Mouse (Mus musculus): ENCODE results near the gene Ppp3r2. TPM values are rescaled to one million over a fixed set of nuclear protein-coding genes. Genes with fewer than 3 reads are reported as not detected.

Gene Ppp3r2
- polyA plus RNA-seq, 1 experiment from 2014 or later, result not detected

Other genes starting within 250 kb of the Ppp3r2 start
- not detected in 2 replicates for gene Acnat1, start 208.1 kb downstream of the Ppp3r2 start, polyA plus RNA-seq (2014; fragmentation: Nextera tagmentation; extraction: Ambion mirVana)
- gene Baat, start 175.5 kb downstream of the Ppp3r2 start, polyA plus RNA-seq (2014; fragmentation: Nextera tagmentation; extraction: Ambion mirVana), result 0.16 TPM in 1 of 2 replicates, not detected in the other
- 86.6 and 90.7 TPM in 2 replicates for gene Mrpl50, start 160.9 kb downstream of the Ppp3r2 start, polyA plus RNA-seq (2014; fragmentation: Nextera tagmentation; extraction: Ambion mirVana)
- gene Zfp189, start 160.8 kb downstream of the Ppp3r2 start, polyA plus RNA-seq (2014; fragmentation: Nextera tagmentation; extraction: Ambion mirVana), result 5.9 and 10.4 TPM in 2 replicates
- 43.9 and 77.0 TPM in 2 replicates for gene Aldob, start 132.5 kb downstream of the Ppp3r2 start, polyA plus RNA-seq (2014; fragmentation: Nextera tagmentation; extraction: Ambion mirVana)
- gene Tmem246, start 84.1 kb downstream of the Ppp3r2 start, polyA plus RNA-seq (2014; fragmentation: Nextera tagmentation; extraction: Ambion mirVana), result 11.2 and 16.3 TPM in 2 replicates
- gene Rnf20, start 50.0 kb downstream of the Ppp3r2 start, polyA plus RNA-seq (2014; fragmentation: Nextera tagmentation; extraction: Ambion mirVana), result 39.1 and 61.1 TPM in 2 replicates
- 0.66 and 0.79 TPM in 2 replicates for gene Grin3a, start 163.7 kb upstream of the Ppp3r2 start, polyA plus RNA-seq (2014; fragmentation: Nextera tagmentation; extraction: Ambion mirVana)